In the genomic region with DNA sequence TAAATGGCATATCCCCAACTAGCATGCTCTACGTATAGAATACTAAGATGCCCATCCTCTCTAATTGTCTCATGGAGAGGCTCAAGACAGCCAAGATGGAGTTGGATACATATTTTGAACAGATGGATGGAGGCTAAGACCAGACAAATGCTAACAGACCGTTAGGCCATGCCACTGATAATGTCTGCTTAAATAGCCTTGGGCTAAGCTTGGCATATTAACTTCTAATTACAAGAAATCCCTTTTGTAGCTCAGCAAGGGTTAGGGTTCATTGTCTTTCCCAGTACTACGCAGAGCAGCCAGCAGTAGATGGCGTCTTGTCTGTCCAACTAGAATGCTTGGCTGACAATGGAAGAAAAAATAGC, we compare ENCODE assay signal across 20 mouse cellular contexts.
A peak's percentile ranks its signal among the peaks of the same experiment; 100 is the strongest.
DNase-seq lines count a peak whose midpoint lies in the region; ATAC-seq and TF ChIP-seq lines count a peak whose summit lies in the region.
"Had no signal": no experiment of that assay in that cellular context is flagged by ENCODE, and none has a peak within 500 bp of the region (broad histone marks: within the 10 kb centered on the region; RNA-seq: fewer than 3 reads in every experiment).

No protein-coding gene starts in this region.

- ATAC-seq in cerebellum, adult (ENCODE audit: insufficient number of reproducible peaks, low FRiP score, low TSS enrichment), result 0 out of 2 replicates have a peak, but pooled peaks have one; percentile 15
- ATAC-seq in hindbrain, embryonic 14.5 days (ENCODE audit: low FRiP score), result peak; percentile 46; the same call in 1 of the 2 replicates
- no peak for ATAC-seq in midbrain, postnatal 0 days (ENCODE audit: low FRiP score)
- ATAC-seq: intestine, embryonic 15.5 days had no signal

- DNase-seq in cerebellum, adult 9-10 months, result no peak
- peak; percentile 5 for DNase-seq in left cerebral cortex, postnatal 4 days
- no peak for DNase-seq in left cerebral cortex, postnatal 25 days (ENCODE audit: low spot score in 2 of 2)
- no peak for DNase-seq in hindbrain, embryonic 14.5 days (ENCODE audit: low spot score)
- DNase-seq in midbrain, postnatal 0 days (ENCODE audit: low spot score), result peak; percentile 58
- no peak for DNase-seq in layer of hippocampus, postnatal 10 days (ENCODE audit: low spot score in 2 of 2)
- no peak for DNase-seq in natural killer cell, adult 2 months (ENCODE audit: low spot score in 2 of 2)
- DNase-seq: adrenal gland, adult 8-10 months; cerebellum, adult 11-12 months; gastrocnemius, postnatal 10 days; heart, adult 2 months; heart, postnatal 36 days; right cerebral cortex, postnatal 14 days; spleen, adult 18-20 months; thymus, postnatal 36 days had no signal

- no peaks in the 10 kb centered on the region for H3K9me3 ChIP-seq in hindbrain, embryonic 14.5 days (ENCODE audit: control insufficient read depth, low read length)
- no peaks in the 10 kb centered on the region for H3K9me3 ChIP-seq in midbrain, postnatal 0 days (ENCODE audit: low read length)
- H3K9me3 ChIP-seq: intestine, embryonic 15.5 days; lung, embryonic 15.5 days; neural tube, embryonic 13.5 days had no signal

- no peak overlapping the region for H3K4me2 ChIP-seq in hindbrain, embryonic 14.5 days (replicated peaks)
- H3K4me2 ChIP-seq in midbrain, postnatal 0 days (ENCODE audit: low read depth, low read length, poor library complexity, severe bottlenecking), result no peak overlapping the region
- H3K4me2 ChIP-seq: intestine, embryonic 15.5 days; lung, embryonic 15.5 days; neural tube, embryonic 13.5 days had no signal

- H3K27ac ChIP-seq in hindbrain, embryonic 14.5 days, result no peak overlapping the region
- H3K27ac ChIP-seq in midbrain, postnatal 0 days (ENCODE audit: low read depth, low read length), result no peak overlapping the region
- H3K27ac ChIP-seq: heart, adult 2 months; intestine, embryonic 15.5 days; liver, embryonic 14.5 days; lung, embryonic 15.5 days; neural tube, embryonic 13.5 days had no signal

- no peak overlapping the region for H3K9ac ChIP-seq in hindbrain, embryonic 14.5 days
- no peak overlapping the region for H3K9ac ChIP-seq in midbrain, postnatal 0 days (replicated peaks; ENCODE audit: low read length, poor library complexity, severe bottlenecking)
- H3K9ac ChIP-seq: intestine, embryonic 15.5 days; liver, embryonic 14.5 days; lung, embryonic 15.5 days; neural tube, embryonic 13.5 days had no signal

- H3K4me1 ChIP-seq in hindbrain, embryonic 14.5 days (replicated peaks; ENCODE audit: control insufficient read depth, insufficient read depth, low read length), result no peaks in the 10 kb centered on the region; the same call in 1 of the 2 replicates
- no peaks in the 10 kb centered on the region for H3K4me1 ChIP-seq in midbrain, postnatal 0 days (ENCODE audit: insufficient read depth, low read length)
- H3K4me1 ChIP-seq: intestine, embryonic 15.5 days; lung, embryonic 15.5 days; neural tube, embryonic 13.5 days had no signal

- H3K27me3 ChIP-seq in hindbrain, embryonic 14.5 days (ENCODE audit: control insufficient read depth, insufficient read depth, low read length), result no peaks in the 10 kb centered on the region
- H3K27me3 ChIP-seq in midbrain, postnatal 0 days (ENCODE audit: insufficient read depth, low read length), result no peaks in the 10 kb centered on the region
- H3K27me3 ChIP-seq: intestine, embryonic 15.5 days; lung, embryonic 15.5 days; neural tube, embryonic 13.5 days had no signal

- 50% methylated on average over 4 of the region's 4 CpGs for WGBS in hindbrain, embryonic 14.5 days
- 52% methylated on average over 4 of the region's 4 CpGs for WGBS in midbrain, postnatal 0 days

- no peak overlapping the region for H3K4me3 ChIP-seq in hindbrain, embryonic 14.5 days (replicated peaks; ENCODE audit: low read length)
- H3K4me3 ChIP-seq in midbrain, postnatal 0 days (ENCODE audit: low read depth, low read length), result no peak overlapping the region
- H3K4me3 ChIP-seq: heart, adult 2 months; intestine, embryonic 15.5 days; lung, embryonic 15.5 days; neural tube, embryonic 13.5 days had no signal

- no peaks in the 10 kb centered on the region for H3K36me3 ChIP-seq in hindbrain, embryonic 14.5 days (replicated peaks; ENCODE audit: control insufficient read depth, insufficient read depth)
- H3K36me3 ChIP-seq in midbrain, postnatal 0 days (ENCODE audit: insufficient read depth, low read length), result no peaks in the 10 kb centered on the region
- H3K36me3 ChIP-seq: intestine, embryonic 15.5 days; lung, embryonic 15.5 days; neural tube, embryonic 13.5 days had no signal

- intact Hi-C loops in left cerebral cortex, postnatal 4 days (cut with DNase I), result loop anchor here (5.0 to 10.0 kb wide), 2 partner anchors 1290 to 1387 kb away; no protein-coding TSS in a partner anchor
- intact Hi-C loops in left cerebral cortex, postnatal 25 days (cut with DNase I), result loop anchor here (2.0 to 10.0 kb wide), 4 partner anchors 140 to 1560 kb away; no protein-coding TSS in a partner anchor

- TF ChIP-seq CTCF in midbrain, postnatal 0 days (IDR thresholded peaks at IDR 0.05), result 0 out of 2 replicates have a peak, but pooled peaks have one; percentile 22

Comparison
In these comparisons a context has a peak if more than half of its experiments do, and no peak if none do; other contexts are left out.
1. DNase-seq: peak in left cerebral cortex, postnatal 4 days (single experiment) and midbrain, postnatal 0 days (single experiment); none in cerebellum, adult 9-10 months (single experiment), left cerebral cortex, postnatal 25 days (0 of 2), hindbrain, embryonic 14.5 days (single experiment), layer of hippocampus, postnatal 10 days (0 of 2) and natural killer cell, adult 2 months (0 of 2).